Mouse (Mus musculus) layer of hippocampus, adult 18-20 months (tissue): ENCODE results near the gene Npc2. TPM values are rescaled to one million over a fixed set of nuclear protein-coding genes. Genes with fewer than 3 reads are reported as not detected.

Experiments used
- DNase-seq, 2 experiments: peaks; one replicate each; pipeline ENCODE4 v3.0.0; 2022; ENCODE audit warnings: low spot score in 2 of 2
- total RNA-seq, 2 experiments: library from RNA; stranded (reverse); gene quantifications; 2 replicates each; pipeline ENCODE4 v1.2.3; 2021

The Npc2 gene
- total RNA-seq, 2 experiments from 2014 or later, result 27.2 to 28.9 TPM

- DNase-seq, result no peak
Observed at GRCm38 (mm10) chr12:84728421-84728820, 44.5 kb downstream of the Npc2 start.

- DNase-seq, result no peak
Observed at GRCm38 (mm10) chr12:84727434-84727833, 45.5 kb downstream of the Npc2 start.

GRCm38 (mm10) chr12:84726986-84727385, 46.0 kb downstream of the Npc2 start:
- DNase-seq, result no peak

- DNase-seq, result no peak
Observed at GRCm38 (mm10) chr12:84726391-84726790, 46.6 kb downstream of the Npc2 start.

GRCm38 (mm10) chr12:84718462-84719244, 54.3 kb downstream of the Npc2 start:
- DNase-seq, result no peak

GRCm38 (mm10) chr12:84714578-84714977, 58.4 kb downstream of the Npc2 start:
- no peak for DNase-seq

GRCm38 (mm10) chr12:84709842-84710439, 63.0 kb downstream of the Npc2 start:
- DNase-seq, result no peak

- no peak for DNase-seq
Observed at GRCm38 (mm10) chr12:84707804-84708203, 65.1 kb downstream of the Npc2 start.

- DNase-seq, result no peak
Observed at GRCm38 (mm10) chr12:84706886-84707285, 66.1 kb downstream of the Npc2 start.

Other genes starting within 250 kb of the Npc2 start
- under 1 TPM; 0.23 to 0.27 TPM for gene Vsx2, start 203.4 kb downstream of the Npc2 start, total RNA-seq
- 10 to 100 TPM; 12.7 to 13.4 TPM for gene Abcd4, start 155.7 kb downstream of the Npc2 start, total RNA-seq
- not detected for gene Vrtn, start 132.1 kb downstream of the Npc2 start, total RNA-seq
- 10 to 100 TPM in 1 of 2 experiments, 1 to 10 TPM in 1; 9.2 to 10.4 TPM for gene Syndig1l, start 74.3 kb downstream of the Npc2 start, total RNA-seq
- gene Isca2, start 99 bp upstream of the Npc2 start, total RNA-seq, result 10 to 100 TPM; 59.3 to 60.2 TPM
- gene Ltbp2, start 103.4 kb upstream of the Npc2 start, total RNA-seq, result under 1 TPM; 0.27 to 0.43 TPM
- 10 to 100 TPM; 35.3 to 36.2 TPM for gene Fcf1, start 197.7 kb upstream of the Npc2 start, total RNA-seq
- 100 to 1,000 TPM in 1 of 2 experiments, 10 to 100 TPM in 1; 97.7 to 113 TPM for gene Arel1, start 197.7 kb upstream of the Npc2 start, total RNA-seq
- gene Ylpm1, start 223.2 kb upstream of the Npc2 start, total RNA-seq, result 100 to 1,000 TPM; 113 to 115 TPM